Mouse (Mus musculus) MEL (cell line): ENCODE results near the gene Cys1. TPM values are rescaled to one million over a fixed set of nuclear protein-coding genes. Genes with fewer than 3 reads are reported as not detected.

Source experiments
- DNase-seq: peaks from one replicate; pipeline ENCODE4 v3.0.0; 2011; ENCODE audit warnings: low read depth, low spot score
- H3K27ac ChIP-seq: 2 replicates; pipeline ENCODE4 v1.5.1; 2012; ENCODE audit warnings: low read depth, mild to moderate bottlenecking, control low read depth, low read length, moderate library complexity; ENCODE audit not compliant: control insufficient read depth
- H3K27me3 ChIP-seq, 2 experiments: fragments of 150-350 bp in 1 of 2; sonication (generic) in 1 of 2; 2 replicates each; pipeline ENCODE4 v1.6.1; 2012; ENCODE audit warnings: low read length in 2 of 2, mild to moderate bottlenecking in 2 of 2, improper control_type of control experiment in 1 of 2, moderate library complexity in 1 of 2; ENCODE audit not compliant: insufficient read depth in 2 of 2, control insufficient read depth in 1 of 2
- H3K36me3 ChIP-seq, 2 experiments: 2 replicates each; pipeline ENCODE4 v1.6.1; 2012 to 2014; ENCODE audit warnings: low read length in 2 of 2, improper control_type of control experiment in 1 of 2, inconsistent platforms in 1 of 2, mild to moderate bottlenecking in 1 of 2; ENCODE audit not compliant: insufficient read depth in 2 of 2, control insufficient read depth in 1 of 2
- H3K4me1 ChIP-seq, 2 experiments: fragments of 150-350 bp in 1 of 2; sonication (generic) in 1 of 2; 2 replicates each; pipeline ENCODE4 v1.6.1; 2012; ENCODE audit warnings: low read length in 2 of 2, improper control_type of control experiment in 1 of 2, mild to moderate bottlenecking in 1 of 2; ENCODE audit not compliant: insufficient read depth in 2 of 2, control insufficient read depth in 1 of 2
- H3K4me3 ChIP-seq, 2 experiments: fragments of 150-350 bp in 1 of 2; sonication (generic) in 1 of 2; 2 replicates each; pipeline ENCODE4 v1.5.1; 2012; ENCODE audit warnings: low read depth in 2 of 2, low read length in 2 of 2, mild to moderate bottlenecking in 2 of 2, moderate library complexity in 2 of 2, control low read depth in 1 of 2, improper control_type of control experiment in 1 of 2; ENCODE audit not compliant: control insufficient read depth in 1 of 2, insufficient read depth in 1 of 2
- H3K79me2 ChIP-seq: 2 replicates; pipeline ENCODE4 v1.6.1; 2012; ENCODE audit warnings: mild to moderate bottlenecking, low read length, moderate library complexity; ENCODE audit not compliant: control insufficient read depth, poor library complexity, insufficient read depth
- H3K9ac ChIP-seq: 2 replicates; pipeline ENCODE4 v1.6.1; 2012; ENCODE audit warnings: low read depth, mild to moderate bottlenecking, control low read depth, low read length, moderate library complexity; ENCODE audit not compliant: control insufficient read depth, poor library complexity, severe bottlenecking
- H3K9me3 ChIP-seq: fragments of 150-350 bp; sonication (generic); replicated peaks from 2 replicates; pipeline ENCODE4 v1.6.1; 2012; ENCODE audit warnings: mild to moderate bottlenecking, low read length, improper control_type of control experiment, moderate library complexity; ENCODE audit not compliant: insufficient read depth
- CHD1 ChIP-seq: IDR thresholded peaks from 2 replicates; pipeline ENCODE4 v1.6.1; 2012; ENCODE audit warnings: low read depth, mild to moderate bottlenecking, inconsistent platforms, low read length, improper control_type of control experiment
- CHD2 ChIP-seq: IDR thresholded peaks from 2 replicates; pipeline ENCODE4 v1.6.1; 2011; ENCODE audit warnings: low read length, improper control_type of control experiment
- CTCF ChIP-seq, 3 experiments: IDR thresholded peaks in 2 of 3; conservative IDR thresholded peaks in 1 of 3; 2 replicates each; pipeline ENCODE4 v1.5.1; 2011 to 2012; ENCODE audit warnings: low read length in 3 of 3, low read depth in 2 of 3, mild to moderate bottlenecking in 2 of 3, improper control_type of control experiment in 1 of 3, inconsistent platforms in 1 of 3, mixed read lengths in 1 of 3, moderate library complexity in 1 of 3; ENCODE audit not compliant: control insufficient read depth in 1 of 3, insufficient read depth in 1 of 3, poor library complexity in 1 of 3, severe bottlenecking in 1 of 3
- E2F4 ChIP-seq: IDR thresholded peaks from 2 replicates; pipeline ENCODE4 v1.6.1; 2011; ENCODE audit warnings: low read depth, low read length, improper control_type of control experiment, borderline replicate concordance
- ELF1 ChIP-seq: IDR thresholded peaks from 2 replicates; pipeline ENCODE4 v1.6.1; 2014; ENCODE audit warnings: low read depth, mild to moderate bottlenecking, inconsistent platforms, low read length, improper control_type of control experiment, moderate library complexity
- HCFC1 ChIP-seq: IDR thresholded peaks from 2 replicates; pipeline ENCODE4 v1.6.1; 2012; ENCODE audit warnings: low read depth, mild to moderate bottlenecking, inconsistent platforms, low read length, improper control_type of control experiment, moderate library complexity
- JUND ChIP-seq: IDR thresholded peaks from 2 replicates; pipeline ENCODE4 v1.6.1; 2011; ENCODE audit warnings: low read depth, mild to moderate bottlenecking, improper control_type of control experiment, low read length
- MAFK ChIP-seq: IDR thresholded peaks from 2 replicates; pipeline ENCODE4 v1.6.1; 2011; ENCODE audit warnings: low read depth, mild to moderate bottlenecking, low read length, improper control_type of control experiment, borderline replicate concordance
- MAZ ChIP-seq: IDR thresholded peaks from 2 replicates; pipeline ENCODE4 v1.6.1; 2012; ENCODE audit warnings: low read depth, mild to moderate bottlenecking, inconsistent platforms, low read length, improper control_type of control experiment
- MXI1 ChIP-seq: IDR thresholded peaks from 2 replicates; pipeline ENCODE4 v1.6.1; 2011; ENCODE audit warnings: mild to moderate bottlenecking, low read depth, low read length, improper control_type of control experiment
- NELFE ChIP-seq: IDR thresholded peaks from 2 replicates; pipeline ENCODE4 v1.6.1; 2011; ENCODE audit warnings: low read depth, low read length, improper control_type of control experiment
- NRF1 ChIP-seq: IDR thresholded peaks from 2 replicates; pipeline ENCODE4 v1.6.1; 2014; ENCODE audit warnings: low read depth, mild to moderate bottlenecking, inconsistent platforms, low read length, improper control_type of control experiment, moderate library complexity; ENCODE audit not compliant: poor library complexity, insufficient read depth, severe bottlenecking
- POLR2AphosphoS5 ChIP-seq: IDR thresholded peaks from 2 replicates; pipeline ENCODE4 v1.6.1; 2012; ENCODE audit warnings: low read depth, borderline replicate concordance, mild to moderate bottlenecking, inconsistent platforms, low read length, moderate library complexity, mixed read lengths
- RCOR1 ChIP-seq: IDR thresholded peaks from 2 replicates; pipeline ENCODE4 v1.6.1; 2012; ENCODE audit warnings: low read depth, mild to moderate bottlenecking, inconsistent platforms, low read length, improper control_type of control experiment
- TAL1 ChIP-seq: IDR thresholded peaks from 2 replicates; pipeline ENCODE4 v1.6.1; 2012; ENCODE audit warnings: mild to moderate bottlenecking, inconsistent platforms, low read length, moderate library complexity, mixed read lengths
- TBP ChIP-seq: IDR thresholded peaks from 2 replicates; pipeline ENCODE4 v1.8.0; 2011; ENCODE audit warnings: low read depth, low read length, improper control_type of control experiment
- UBTF ChIP-seq: IDR thresholded peaks from 2 replicates; pipeline ENCODE4 v1.6.1; 2012; ENCODE audit warnings: low read depth, mild to moderate bottlenecking, inconsistent platforms, low read length, improper control_type of control experiment, moderate library complexity, borderline replicate concordance; ENCODE audit not compliant: insufficient read depth
- USF2 ChIP-seq, 2 experiments: IDR thresholded peaks; 2 replicates each; pipeline ENCODE4 v1.6.1; 2011 to 2012; ENCODE audit warnings: improper control_type of control experiment in 2 of 2, low read length in 2 of 2, borderline replicate concordance in 1 of 2, inconsistent platforms in 1 of 2, low read depth in 1 of 2, mild to moderate bottlenecking in 1 of 2; ENCODE audit not compliant: insufficient read depth in 1 of 2
- ZC3H11A ChIP-seq: IDR thresholded peaks from 2 replicates; pipeline ENCODE4 v1.6.1; 2012; ENCODE audit warnings: low read depth, mild to moderate bottlenecking, inconsistent platforms, low read length, improper control_type of control experiment
- polyA plus RNA-seq, 2 experiments: library from polyadenylated mRNA; stranded (reverse) in 1 of 2; unstranded in 1 of 2; fragments of >175 nt in 1 of 2; fragments of >200 nt in 1 of 2; gene quantifications; 2 replicates each; pipeline versions ENCODE4 v1.2.1 to v1.2.4; 2012; ENCODE audit warnings: low replicate concordance in 2 of 2, low read depth in 1 of 2; ENCODE audit not compliant: insufficient read length in 2 of 2, insufficient read depth in 1 of 2, missing spikeins in 1 of 2
- total RNA-seq: library from RNA; depleted of rRNA; stranded (reverse); fragments of 300-350 nt; gene quantifications from 2 replicates; pipeline ENCODE4 v1.2.3, GENCODE M21; 2012

Gene Cys1
- total and polyA plus RNA-seq, 3 experiments, result not detected

DNA sequence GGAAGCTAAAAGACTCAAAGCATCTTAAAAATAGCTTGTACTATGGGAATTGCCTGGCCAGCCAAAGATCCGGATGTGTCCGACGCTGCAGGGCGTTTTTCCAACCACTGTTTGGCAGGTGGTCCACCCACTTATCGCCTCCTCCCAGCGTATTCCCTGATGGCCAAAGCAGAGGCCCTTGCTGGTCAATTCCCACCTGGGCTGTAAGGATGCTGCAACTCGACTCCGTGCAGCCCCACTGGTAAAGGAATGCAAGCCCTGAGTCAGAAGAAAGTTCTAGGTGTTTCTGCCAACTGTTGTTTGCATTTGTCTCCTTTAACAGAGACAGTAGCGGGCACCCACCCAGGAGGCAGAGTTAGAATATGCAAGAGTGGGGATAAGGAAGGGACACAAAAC, 1.5 kb downstream of the Cys1 start:
- no peak overlapping the region for H3K4me3 ChIP-seq
- H3K27me3 ChIP-seq, result peaks cover 0 to 6% of the 10 kb centered on the region in 2 experiments; a peak in 1 of 4 replicates
- H3K79me2 ChIP-seq, result no peaks in the 10 kb centered on the region
- no peaks in the 10 kb centered on the region for H3K9me3 ChIP-seq
- H3K36me3 ChIP-seq, result no peaks in the 10 kb centered on the region
- no peak overlapping the region for H3K9ac ChIP-seq
- no peak for TF ChIP-seq ELF1
- no peak for TF ChIP-seq CTCF (IDR thresholded peaks at IDR 0.05 in 2 of 3, conservative IDR thresholded peaks at IDR 0.05 in 1 of 3; ENCODE audit: control insufficient read depth in 1 of 3, insufficient read depth in 1 of 3, low read depth in 2 of 3, low read length in 3 of 3, poor library complexity in 1 of 3, severe bottlenecking in 1 of 3)
- no peak for TF ChIP-seq NELFE
- TF ChIP-seq, all 39 proteins: peak for 0
- Histone ChIP-seq H3K27ac (no peak overlapping the region), H3K4me1 (no peaks in the 10 kb centered on the region)
- DNase-seq, result no peak

DNA sequence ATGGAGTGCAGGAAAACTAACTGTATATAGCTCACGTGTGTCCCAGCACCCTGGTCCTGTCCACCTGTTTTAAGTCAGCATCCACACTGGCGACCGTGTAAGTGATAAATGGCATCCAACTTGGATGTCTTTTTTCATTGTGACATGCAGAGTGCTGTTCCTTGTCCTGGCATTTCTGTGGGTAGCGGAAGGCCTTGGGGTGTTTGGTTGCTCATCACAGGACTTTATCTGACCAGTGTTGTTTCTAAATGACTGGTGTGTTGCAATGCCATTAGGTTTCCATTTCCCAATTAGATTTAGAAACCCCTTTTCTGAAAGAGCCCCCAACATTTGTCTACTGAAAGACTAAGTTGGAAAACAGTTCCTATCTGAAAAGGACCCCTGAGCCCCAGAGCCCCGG, 19.5 kb downstream of the Cys1 start:
- DNase-seq, result no peak
- H3K9ac ChIP-seq, result no peak overlapping the region
- peaks cover 0 to 11% of the 10 kb centered on the region in 2 experiments; a peak in 2 of 4 replicates for H3K36me3 ChIP-seq
- H3K27me3 ChIP-seq, result no peaks in the 10 kb centered on the region
- H3K9me3 ChIP-seq, result no peaks in the 10 kb centered on the region
- no peak overlapping the region for H3K4me3 ChIP-seq
- H3K4me1 ChIP-seq, result peaks cover 0 to 6% of the 10 kb centered on the region in 2 experiments; a peak in 3 of 4 replicates
- no peak overlapping the region for H3K27ac ChIP-seq
- H3K79me2 ChIP-seq, result no peaks in the 10 kb centered on the region
- no peak for TF ChIP-seq CHD1
- no peak for TF ChIP-seq CHD2
- no peak for TF ChIP-seq UBTF
- TF ChIP-seq MAZ, result no peak
- no peak for TF ChIP-seq TBP
- no peak for TF ChIP-seq MAFK
- no peak for TF ChIP-seq MXI1
- TF ChIP-seq USF2 (IDR thresholded peaks at IDR 0.05; ENCODE audit: borderline replicate concordance in 1 of 2, insufficient read depth in 1 of 2, low read depth in 1 of 2, low read length in 2 of 2), result no peak
- TF ChIP-seq, all 39 proteins: peak for 0

DNA sequence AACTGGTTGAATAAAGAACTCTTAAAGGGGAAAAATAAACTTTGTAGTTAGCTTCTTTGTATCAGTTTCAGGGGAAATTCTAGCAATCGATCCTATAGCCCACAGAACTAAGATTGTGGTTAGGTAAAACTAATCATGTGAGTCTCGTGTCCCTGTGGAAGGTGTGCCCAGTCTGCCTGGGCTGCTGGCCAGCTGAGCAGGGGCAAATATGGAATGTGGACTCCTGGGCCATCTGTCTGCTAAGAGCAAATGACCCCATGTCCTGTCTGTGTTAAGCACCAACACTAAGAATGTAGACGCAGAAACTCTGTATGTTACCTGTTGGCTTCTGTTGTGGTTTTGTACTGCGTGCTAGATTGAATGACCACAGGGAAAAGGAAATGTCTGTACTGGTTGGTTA, 20.5 kb downstream of the Cys1 start:
- Histone ChIP-seq H3K4me3 (no peak overlapping the region), H3K9me3 (no peaks in the 10 kb centered on the region), H3K4me1 (peaks cover 0 to 6% of the 10 kb centered on the region in 2 experiments; a peak in 3 of 4 replicates), H3K27me3 (no peaks in the 10 kb centered on the region), H3K36me3 (peaks cover 0 to 11% of the 10 kb centered on the region in 2 experiments; a peak in 2 of 4 replicates), H3K9ac (no peak overlapping the region)
- DNase-seq, result no peak
- TF ChIP-seq POLR2AphosphoS5 (no peak), HCFC1 (no peak), RCOR1 (no peak), ZC3H11A (no peak), E2F4 (no peak), MAFK (no peak), USF2 (IDR thresholded peaks at IDR 0.05; ENCODE audit: borderline replicate concordance in 1 of 2, insufficient read depth in 1 of 2, low read depth in 1 of 2, low read length in 2 of 2) (no peak), JUND (no peak), NRF1 (no peak), TAL1 (no peak)
- TF ChIP-seq, all 39 proteins: peak for 0
- H3K27ac ChIP-seq, result no peak overlapping the region
- no peaks in the 10 kb centered on the region for H3K79me2 ChIP-seq
